In genomic region chr5:132517879-132518278, GRCm38 (mm10) we compare ENCODE assay signal across 20 mouse cellular contexts.
"Had no signal": no experiment of that assay in that cellular context is flagged by ENCODE, and none has a peak within 500 bp of the region (broad histone marks: within the 10 kb centered on the region; RNA-seq: fewer than 3 reads in every experiment).

No protein-coding gene starts in this region.

- H3K27ac ChIP-seq: liver, embryonic 13.5 days; liver, embryonic 15.5 days; lung, embryonic 15.5 days; macrophage; midbrain, embryonic 12.5 days; midbrain, embryonic 15.5 days had no signal

- H3K9ac ChIP-seq: liver, embryonic 13.5 days; liver, embryonic 15.5 days; liver, postnatal 0 days; lung, embryonic 15.5 days; midbrain, embryonic 12.5 days; midbrain, embryonic 15.5 days had no signal

- H3K36me3 ChIP-seq: liver, embryonic 13.5 days; liver, embryonic 15.5 days; lung, embryonic 15.5 days; midbrain, embryonic 12.5 days; midbrain, embryonic 15.5 days had no signal

- H3K4me3 ChIP-seq: liver, embryonic 13.5 days; liver, embryonic 15.5 days; lung, embryonic 15.5 days; megakaryocyte, embryonic 14.5 days; midbrain, embryonic 12.5 days; midbrain, embryonic 15.5 days had no signal

- H3K27me3 ChIP-seq: liver, embryonic 13.5 days; liver, embryonic 15.5 days; lung, embryonic 15.5 days; megakaryocyte, embryonic 14.5 days; midbrain, embryonic 15.5 days had no signal

- H3K9me3 ChIP-seq: liver, embryonic 13.5 days; liver, embryonic 15.5 days; lung, embryonic 15.5 days; megakaryocyte, embryonic 14.5 days; midbrain, embryonic 12.5 days; midbrain, embryonic 15.5 days had no signal

- DNase-seq: liver, embryonic 13.5 days; liver, postnatal 0 days; lung, adult 2 months; lung, postnatal 14 days; lung, postnatal 36 days; right cerebral cortex, adult 18-20 months; right cerebral cortex, postnatal 25 days; right cerebral cortex, postnatal 4 days; spleen, adult 18-20 months; thymus, adult 18-20 months; thymus, postnatal 14 days; thymus, postnatal 36 days had no signal

- H3K4me1 ChIP-seq: liver, embryonic 15.5 days; megakaryocyte, embryonic 14.5 days had no signal

- H3K4me2 ChIP-seq: liver, embryonic 11.5 days; liver, embryonic 13.5 days; liver, embryonic 15.5 days; lung, embryonic 15.5 days; midbrain, embryonic 12.5 days; midbrain, embryonic 15.5 days had no signal

- ATAC-seq: liver, postnatal 0 days; lung, postnatal 0 days; midbrain, embryonic 15.5 days had no signal
